Mouse (Mus musculus) ES-E14 (cell line): Measurements from ENCODE around the gene Robo1.

ENCODE experiments used
- CHD2 ChIP-seq: IDR thresholded peaks from 2 replicates; pipeline ENCODE4 v1.6.1; 2014; ENCODE audit warnings: mild to moderate bottlenecking, low read depth, low read length, inconsistent platforms
- HCFC1 ChIP-seq: IDR thresholded peaks from 2 replicates; pipeline ENCODE4 v1.6.1; 2012; ENCODE audit warnings: low read length, inconsistent platforms, borderline replicate concordance; ENCODE audit not compliant: insufficient read depth
- ZNF384 ChIP-seq: IDR thresholded peaks from 2 replicates; pipeline ENCODE4 v1.6.1; 2012; ENCODE audit warnings: low read depth, low read length, inconsistent platforms

- TF ChIP-seq CHD2 (no peak), HCFC1 (no peak), ZNF384 (no peak)
Measured at GRCm38 (mm10) chr16:72412879-72413278, 104.8 kb downstream of the Robo1 start.
